Comparison of ENCODE assay signal across 23 mouse cellular contexts in genomic region chr14:27397526-27397925, GRCm38 (mm10). TPM values are rescaled to one million over a fixed set of nuclear protein-coding genes. Genes with fewer than 3 reads are reported as not detected.
DNase-seq lines count a peak whose midpoint lies in the region; ATAC-seq and TF ChIP-seq lines count a peak whose summit lies in the region.
"Had no signal": no experiment of that assay in that cellular context is flagged by ENCODE, and none has a peak within 500 bp of the region (broad histone marks: within the 10 kb centered on the region; RNA-seq: fewer than 3 reads in every experiment).

No protein-coding gene starts in this region.

- dilution Hi-C loops in CH12.LX (cut with MboI; ENCODE audit: extremely low pct_ligation_motif_present, extremely low pct_unique_long_range_greater_than_20kb, low sequenced_read_pairs): no loop called here

- H3K9me3 ChIP-seq in CH12.LX (replicated peaks; ENCODE audit: low read length): no peaks in the 10 kb centered on the region
- no peaks in the 10 kb centered on the region for H3K9me3 ChIP-seq in midbrain, postnatal 0 days (ENCODE audit: low read length)
- H3K9me3 ChIP-seq: embryonic facial prominence, embryonic 15.5 days; forebrain, embryonic 10.5 days; G1E; hindbrain, embryonic 13.5 days; limb, embryonic 13.5 days; neural tube, embryonic 12.5 days had no signal

- ATAC-seq in midbrain, postnatal 0 days (ENCODE audit: low FRiP score): no peak
- ATAC-seq: intestine, postnatal 0 days had no signal

- TF ChIP-seq RAD21 in CH12.LX (IDR thresholded peaks at IDR 0.05; ENCODE audit: low read depth, low read length): no peak

- H3K36me3 ChIP-seq in CH12.LX (replicated peaks in 1 of 2; ENCODE audit: control insufficient read depth in 1 of 2, insufficient read depth in 1 of 2, low read length in 1 of 2): no peaks in the 10 kb centered on the region
- H3K36me3 ChIP-seq in midbrain, postnatal 0 days (ENCODE audit: insufficient read depth, low read length): peaks cover 11% of the 10 kb centered on the region; the same call in 1 of the 2 replicates
- H3K36me3 ChIP-seq: embryonic facial prominence, embryonic 15.5 days; forebrain, embryonic 10.5 days; hindbrain, embryonic 13.5 days; neural tube, embryonic 12.5 days had no signal

- no peak overlapping the region for H3K9ac ChIP-seq in CH12.LX (ENCODE audit: insufficient read depth, low read depth)
- H3K9ac ChIP-seq in midbrain, postnatal 0 days (replicated peaks; ENCODE audit: low read length, poor library complexity, severe bottlenecking): no peak overlapping the region
- H3K9ac ChIP-seq: embryonic facial prominence, embryonic 15.5 days; hindbrain, embryonic 13.5 days; limb, embryonic 13.5 days; liver, embryonic 14.5 days; neural tube, embryonic 12.5 days had no signal

- no peak overlapping the region for H3K4me2 ChIP-seq in CH12.LX (ENCODE audit: insufficient read depth, low read depth, poor library complexity, severe bottlenecking)
- no peak overlapping the region for H3K4me2 ChIP-seq in midbrain, postnatal 0 days (ENCODE audit: low read depth, low read length, poor library complexity, severe bottlenecking)
- H3K4me2 ChIP-seq: embryonic facial prominence, embryonic 15.5 days; hindbrain, embryonic 13.5 days; limb, embryonic 13.5 days; neural tube, embryonic 12.5 days had no signal

- peaks cover 19 to 34% of the 10 kb centered on the region in 2 experiments for H3K4me1 ChIP-seq in CH12.LX (ENCODE audit: control insufficient read depth in 1 of 2, insufficient read depth in 2 of 2)
- H3K4me1 ChIP-seq in bone marrow macrophage, adult 2 months (ENCODE audit: control insufficient read depth, insufficient read depth, low read length): peaks cover 8% of the 10 kb centered on the region
- no peaks in the 10 kb centered on the region for H3K4me1 ChIP-seq in midbrain, postnatal 0 days (ENCODE audit: insufficient read depth, low read length)
- H3K4me1 ChIP-seq: limb, embryonic 13.5 days; neural tube, embryonic 12.5 days had no signal

- no peak overlapping the region for H3K27ac ChIP-seq in CH12.LX (ENCODE audit: insufficient read depth, low read depth)
- H3K27ac ChIP-seq in bone marrow macrophage, adult 2 months (ENCODE audit: insufficient read depth, low read depth, low read length): peak overlapping the region; percentile 28; the same call in 1 of the 2 replicates
- no peak overlapping the region for H3K27ac ChIP-seq in midbrain, postnatal 0 days (ENCODE audit: low read depth, low read length)
- H3K27ac ChIP-seq: embryonic facial prominence, embryonic 15.5 days; forebrain, embryonic 10.5 days; hindbrain, embryonic 13.5 days; limb, embryonic 13.5 days; liver, embryonic 14.5 days; neural tube, embryonic 12.5 days had no signal

- peak; percentile 30 for DNase-seq in lung, postnatal 25 days (ENCODE audit: low spot score)
- no peak for DNase-seq in lung, postnatal 10 days
- peak; percentile 39 for DNase-seq in CH12.LX (ENCODE audit: extremely low read depth)
- peak; percentile 23 for DNase-seq in midbrain, postnatal 0 days (ENCODE audit: low spot score)
- no peak for DNase-seq in yolk sac, embryonic 10.5 days (ENCODE audit: low spot score)
- DNase-seq in cerebellum, adult 18-20 months: no peak
- DNase-seq: adrenal gland, adult 2 months; cerebellum, adult 9-11 months; embryo, embryonic 11 days; gastrocnemius, postnatal 10 days; heart, postnatal 10 days; kidney, postnatal 10 days; layer of hippocampus, adult 9-11 months; right cerebral cortex, postnatal 14 days had no signal

- WGBS in midbrain, postnatal 0 days: 69% methylated on average over 6 of the region's 6 CpGs

- no peaks in the 10 kb centered on the region for H3K79me2 ChIP-seq in CH12.LX (replicated peaks; ENCODE audit: control insufficient read depth, extremely low read depth, insufficient read depth, poor library complexity, severe bottlenecking)

- no peak for TF ChIP-seq CTCF in CH12.LX (conservative IDR thresholded peaks at IDR 0.05 in 1 of 2, IDR thresholded peaks at IDR 0.05 in 1 of 2; ENCODE audit: low read depth in 2 of 2, low read length in 2 of 2)
- TF ChIP-seq CTCF in bone marrow macrophage, adult 2 months (IDR thresholded peaks at IDR 0.05; ENCODE audit: low read depth, low read length): no peak
- TF ChIP-seq CTCF in midbrain, postnatal 0 days (IDR thresholded peaks at IDR 0.05): no peak

- no peak overlapping the region for H3K4me3 ChIP-seq in CH12.LX (replicated peaks in 1 of 3; ENCODE audit: low read depth in 2 of 3, low read length in 2 of 3, poor library complexity in 1 of 3)
- no peak overlapping the region for H3K4me3 ChIP-seq in bone marrow macrophage, adult 2 months (ENCODE audit: insufficient read depth, low read length)
- H3K4me3 ChIP-seq in midbrain, postnatal 0 days (ENCODE audit: low read depth, low read length): no peak overlapping the region
- H3K4me3 ChIP-seq: embryonic facial prominence, embryonic 15.5 days; forebrain, embryonic 10.5 days; hindbrain, embryonic 13.5 days; limb, embryonic 13.5 days; neural tube, embryonic 12.5 days had no signal

- in situ Hi-C loops in CH12.LX (cut with MboI; ENCODE audit: low pct_ligation_motif_present, low pct_unique_long_range_greater_than_20kb, low sequenced_read_pairs): loop anchor here (5.0 kb wide), 1 partner anchor 55 kb away; no protein-coding TSS in a partner anchor

- TF ChIP-seq POLR2A in CH12.LX (IDR thresholded peaks at IDR 0.05; ENCODE audit: low read depth, low read length): no peak
- no peak for TF ChIP-seq POLR2A in bone marrow macrophage, adult 2 months (IDR thresholded peaks at IDR 0.05; ENCODE audit: borderline replicate concordance, low read depth, low read length)

- no peak for TF ChIP-seq EP300 in CH12.LX (IDR thresholded peaks at IDR 0.05; ENCODE audit: low read length)

- H3K27me3 ChIP-seq in CH12.LX (replicated peaks): peaks cover 5% of the 10 kb centered on the region
- H3K27me3 ChIP-seq in midbrain, postnatal 0 days (ENCODE audit: insufficient read depth, low read length): no peaks in the 10 kb centered on the region
- H3K27me3 ChIP-seq: embryonic facial prominence, embryonic 15.5 days; hindbrain, embryonic 13.5 days; limb, embryonic 13.5 days; neural tube, embryonic 12.5 days had no signal

TF ChIP-seq in CH12.LX, 34 proteins besides CTCF, POLR2A, EP300 and RAD21:
- no peak for TF ChIP-seq MAZ (IDR thresholded peaks at IDR 0.05; ENCODE audit: low read depth, low read length)
- TF ChIP-seq ELF1 (IDR thresholded peaks at IDR 0.05; ENCODE audit: low read depth, low read length): no peak
- TF ChIP-seq TCF12 (IDR thresholded peaks at IDR 0.05; ENCODE audit: low read depth, low read length): no peak
- no peak for TF ChIP-seq NELFE (IDR thresholded peaks at IDR 0.05; ENCODE audit: low read depth, low read length)
- TF ChIP-seq MAFK (IDR thresholded peaks at IDR 0.05; ENCODE audit: insufficient replicate concordance, low read length): no peak
- TF ChIP-seq IRF4 (IDR thresholded peaks at IDR 0.05; ENCODE audit: low read depth, low read length): no peak
- TF ChIP-seq CHD1 (IDR thresholded peaks at IDR 0.05; ENCODE audit: low read depth, low read length): no peak

RNA-seq across cellular contexts. Expression of gene Fam208a, which starts 31.1 kb away (rescaled TPM):
- 7.5 and 8.2 TPM in 2 replicates for total RNA-seq in CH12.LX (2012; rRNA removed)
- total RNA-seq in CH12.LX (2014; rRNA removed): 11.4 and 13.3 TPM in 2 replicates
- polyA plus RNA-seq in CH12.LX (2012; ENCODE audit: insufficient read length, low read depth): 4.0 and 4.4 TPM in 2 replicates
- polyA plus RNA-seq in bone marrow macrophage, adult 2 months (2012; ENCODE audit: insufficient read depth, insufficient read length, missing spikeins): 22.1 and 26.2 TPM in 2 replicates
- 32.9 and 45.7 TPM in 2 replicates for total RNA-seq in midbrain, postnatal 0 days (2014; rRNA removed)
- 7.0 and 10.0 TPM in 2 replicates for polyA plus RNA-seq in midbrain, postnatal 0 days (2015; fragmentation: Nextera tagmentation; extraction: Ambion mirVana)

Comparison
In these comparisons a context has a peak if more than half of its experiments do, and no peak if none do; other contexts are left out.
1. DNase-seq: peak in lung, postnatal 25 days (single experiment), CH12.LX (single experiment) and midbrain, postnatal 0 days (single experiment); none in lung, postnatal 10 days (single experiment), yolk sac, embryonic 10.5 days (single experiment) and cerebellum, adult 18-20 months (0 of 2).